Mouse (Mus musculus): ENCODE measurements around the gene Tmem108. TPM values are rescaled to one million over a fixed set of nuclear protein-coding genes. Genes with fewer than 3 reads are reported as not detected.

Gene Tmem108
- total RNA-seq, 2 experiments from 2014 or later = 17.6 to 21.9 TPM

DNA sequence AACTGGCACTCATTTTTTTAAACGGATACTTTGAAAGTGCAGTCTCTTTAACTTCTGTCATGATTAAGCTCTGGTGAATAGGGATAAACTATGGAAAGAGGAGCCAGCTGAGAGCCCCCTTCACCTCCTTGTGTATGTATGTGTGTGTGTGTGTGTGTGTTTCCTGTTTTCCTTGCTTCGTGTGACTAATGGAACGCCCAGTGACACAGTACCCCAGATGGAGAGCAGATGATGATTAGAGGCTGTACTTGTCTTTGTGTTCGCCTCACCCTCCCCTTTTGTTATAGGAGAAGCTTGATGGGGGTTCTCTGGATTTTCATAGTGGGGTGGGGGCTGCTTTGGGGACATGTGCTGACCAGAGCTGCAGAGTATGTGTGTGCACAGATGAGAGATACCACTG, 216.4 kb downstream of the Tmem108 start:
- DNase-seq = no peak

DNA sequence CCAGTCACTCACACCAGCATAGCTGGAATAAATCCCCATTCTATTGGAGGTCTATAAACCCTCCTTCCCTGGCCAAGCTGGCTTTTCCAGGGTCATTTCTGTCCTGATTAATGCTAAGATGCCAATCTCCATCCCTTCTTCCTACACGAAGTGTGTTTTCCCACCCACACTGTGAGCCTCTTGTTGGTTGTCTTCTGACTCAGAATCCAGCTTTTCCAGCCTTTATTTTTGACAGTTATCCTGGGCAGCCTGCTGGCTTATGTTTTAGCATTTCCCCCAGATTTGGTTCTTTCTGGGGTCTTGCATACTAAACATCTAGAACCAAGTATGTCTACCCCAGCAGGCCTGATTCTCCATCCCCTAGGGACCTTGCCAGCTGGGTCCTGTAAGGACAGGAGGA, 217.0 kb downstream of the Tmem108 start:
- DNase-seq = no peak

- no peak for DNase-seq
Observed at GRCm38 (mm10) chr9:103540518-103540917, 221.1 kb downstream of the Tmem108 start.

DNA sequence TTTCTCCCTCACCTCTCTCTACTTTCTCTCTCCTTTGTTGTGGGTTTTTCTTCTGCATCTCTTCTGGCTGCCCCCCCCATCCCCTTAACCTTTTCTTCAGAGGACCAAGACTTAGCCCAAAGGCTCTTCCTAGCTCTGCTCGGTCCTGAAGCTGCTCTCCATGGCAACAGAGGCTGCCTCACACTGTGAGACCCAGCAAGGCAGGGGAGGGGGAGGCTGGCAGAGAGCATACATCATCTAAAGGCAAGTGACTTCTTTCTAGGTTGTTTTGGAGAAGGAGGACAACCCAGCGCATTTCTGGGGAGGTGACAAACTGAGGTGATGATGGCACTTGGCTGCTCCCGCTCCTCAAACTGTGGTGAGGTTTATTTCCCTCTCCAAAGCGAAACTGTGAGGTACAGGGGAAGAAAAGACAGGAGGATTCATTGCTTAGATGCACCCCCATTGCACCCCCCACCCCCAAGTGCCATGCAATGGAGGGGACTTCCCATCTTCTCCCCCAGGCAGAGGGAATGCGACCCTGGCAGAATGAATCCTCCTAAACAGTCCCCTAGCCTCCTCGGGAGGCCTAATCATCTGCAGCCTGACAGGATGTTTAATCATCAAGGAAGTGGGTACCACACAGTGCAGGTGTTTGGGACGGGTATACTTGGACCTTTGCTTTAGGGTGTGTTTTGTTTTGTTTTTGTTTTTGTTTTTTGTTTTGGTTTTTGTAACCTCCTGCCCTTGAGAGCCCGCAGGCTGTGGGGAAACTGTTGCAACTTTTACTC, 223.4 kb downstream of the Tmem108 start:
- DNase-seq = no peak

DNA sequence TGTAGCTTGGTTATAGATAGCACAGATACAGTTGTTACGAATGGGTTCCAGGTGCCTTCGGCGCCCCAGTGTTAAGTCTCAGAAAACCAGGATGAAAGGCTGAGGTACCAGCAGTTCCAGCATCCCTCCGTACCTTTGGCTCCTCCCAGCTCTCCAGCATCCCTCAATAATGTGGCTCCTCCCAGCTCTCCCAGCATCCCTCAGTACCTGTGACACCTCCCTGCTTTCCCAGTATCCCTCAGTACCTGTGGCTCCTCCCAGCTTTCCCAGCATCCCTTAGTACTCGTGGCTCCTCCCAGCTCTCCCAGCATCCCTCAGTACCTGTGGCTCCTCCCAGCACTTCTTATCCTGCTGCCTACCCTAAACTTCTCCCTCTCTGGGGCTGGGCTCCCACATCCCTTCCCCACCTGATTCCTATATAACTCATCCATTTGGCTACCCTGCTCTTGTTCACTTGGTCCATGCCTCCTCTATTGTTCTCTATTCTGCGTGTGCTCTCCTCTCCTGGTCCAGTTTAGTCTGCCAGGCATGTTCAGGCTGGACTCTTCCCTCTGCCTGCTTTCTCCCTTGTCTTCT, 225.5 kb downstream of the Tmem108 start:
- no peak for DNase-seq

DNA sequence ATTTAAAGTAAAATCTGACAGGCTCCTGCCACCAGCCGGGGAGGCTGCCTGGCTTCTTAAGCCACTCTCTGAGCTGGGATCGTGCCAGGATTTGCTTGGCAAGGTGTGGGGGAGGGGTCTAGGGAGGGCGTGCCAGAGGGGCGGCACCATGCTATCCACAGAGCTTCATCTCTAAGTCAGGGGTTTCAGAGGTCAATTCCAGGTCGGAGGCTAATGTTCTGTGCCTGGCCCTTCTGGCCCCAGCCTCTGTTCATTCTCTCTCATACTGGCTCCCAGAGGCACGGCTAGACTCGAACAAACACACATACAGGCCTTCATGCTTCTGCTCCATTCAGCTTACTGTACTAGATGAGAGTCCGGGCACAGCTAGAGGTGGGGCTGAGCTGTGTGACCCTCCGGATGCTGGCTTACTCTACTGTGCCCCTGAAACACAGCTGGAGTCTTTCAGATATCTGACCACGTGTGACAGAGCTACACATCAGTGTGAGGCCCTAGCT, 236.5 kb downstream of the Tmem108 start:
- peak; percentile 22 for DNase-seq

GRCm38 (mm10) chr9:103524600-103524999, 237.0 kb downstream of the Tmem108 start:
- DNase-seq = no peak

DNA sequence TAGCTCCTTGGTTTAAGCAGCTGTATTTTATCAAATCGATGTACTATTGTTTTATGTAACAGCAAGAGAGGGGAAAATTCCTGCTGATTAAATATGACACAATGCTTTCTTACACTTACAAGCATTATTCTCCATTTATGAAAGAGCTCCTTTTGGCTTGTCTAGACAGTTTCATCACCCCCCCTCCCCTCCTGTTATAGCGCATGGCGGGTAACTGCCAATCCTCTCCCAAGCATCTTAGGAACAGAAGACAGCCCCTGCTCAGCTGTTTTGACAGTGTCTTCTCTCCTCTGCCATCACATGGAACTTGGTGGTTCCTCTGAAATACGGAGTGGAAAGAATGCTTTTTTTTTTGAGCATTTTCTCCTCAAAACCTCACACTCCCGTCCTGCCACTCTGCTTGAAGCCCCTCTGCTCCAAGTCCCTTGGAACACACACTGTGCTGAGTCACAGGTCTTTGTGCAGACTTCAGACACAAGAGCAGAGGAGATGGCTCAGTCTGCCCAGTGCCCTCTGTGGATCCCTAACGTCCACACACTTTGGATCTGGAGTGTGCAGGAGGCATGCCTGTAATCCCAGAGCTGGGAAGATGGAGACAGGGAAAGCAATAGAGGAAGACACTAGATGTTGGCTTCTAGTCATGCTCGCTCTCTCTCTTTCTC, 237.8 kb downstream of the Tmem108 start:
- DNase-seq = no peak

- no peak for DNase-seq
Observed at GRCm38 (mm10) chr9:103523008-103523407, 238.6 kb downstream of the Tmem108 start.

DNA sequence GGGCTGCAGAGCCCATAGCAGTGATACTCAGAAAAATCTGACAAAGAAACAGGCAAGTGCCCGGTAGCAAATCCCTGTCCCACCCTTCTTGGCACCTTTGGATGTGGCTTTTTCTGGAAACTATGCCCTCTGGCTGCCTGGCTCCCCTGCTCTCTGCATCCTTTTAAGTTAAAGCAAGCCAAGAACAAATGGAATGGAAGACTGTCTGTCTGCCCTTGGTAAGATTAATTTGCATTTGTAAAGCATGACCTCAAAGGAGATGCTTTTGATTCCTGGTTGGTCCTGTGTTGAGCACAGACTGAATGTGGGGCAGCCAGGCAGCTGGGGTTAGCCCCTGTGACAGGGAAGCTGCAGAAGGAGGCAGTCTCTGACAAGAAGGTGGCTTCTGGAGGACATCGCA, 247.8 kb downstream of the Tmem108 start:
- no peak for DNase-seq

- no peak for DNase-seq
Observed at GRCm38 (mm10) chr9:103512257-103512656, 249.4 kb downstream of the Tmem108 start.

DNA sequence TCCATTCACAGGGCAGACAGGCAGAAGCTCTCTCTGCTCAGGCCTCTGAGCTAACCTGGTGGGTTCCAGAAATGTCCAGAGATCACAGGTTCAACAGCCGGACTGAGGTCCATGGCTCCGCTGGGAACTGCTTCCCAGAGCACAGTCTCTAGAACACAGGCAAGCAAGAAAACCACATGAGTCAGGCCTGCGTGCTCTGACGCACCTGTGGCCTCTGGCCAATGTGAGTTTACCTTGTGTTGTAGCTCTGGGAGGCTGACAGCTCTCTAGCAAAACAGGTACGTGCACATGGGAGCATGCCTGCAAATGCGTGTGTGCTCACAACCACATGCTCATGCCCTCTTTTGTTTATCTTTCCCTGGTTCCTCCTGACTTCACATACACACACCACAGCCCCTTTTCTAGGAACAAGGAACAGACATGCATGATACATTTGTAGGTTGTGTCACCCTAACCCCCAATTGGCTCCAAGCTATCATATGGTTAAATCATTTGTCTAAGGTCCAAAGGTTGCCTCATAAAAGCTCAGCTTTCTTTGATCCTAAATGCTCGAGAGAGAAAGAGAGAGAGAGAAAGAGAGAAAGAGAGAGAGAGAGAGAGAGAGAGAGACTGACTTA, 254.6 kb downstream of the Tmem108 start:
- DNase-seq = no peak

DNA sequence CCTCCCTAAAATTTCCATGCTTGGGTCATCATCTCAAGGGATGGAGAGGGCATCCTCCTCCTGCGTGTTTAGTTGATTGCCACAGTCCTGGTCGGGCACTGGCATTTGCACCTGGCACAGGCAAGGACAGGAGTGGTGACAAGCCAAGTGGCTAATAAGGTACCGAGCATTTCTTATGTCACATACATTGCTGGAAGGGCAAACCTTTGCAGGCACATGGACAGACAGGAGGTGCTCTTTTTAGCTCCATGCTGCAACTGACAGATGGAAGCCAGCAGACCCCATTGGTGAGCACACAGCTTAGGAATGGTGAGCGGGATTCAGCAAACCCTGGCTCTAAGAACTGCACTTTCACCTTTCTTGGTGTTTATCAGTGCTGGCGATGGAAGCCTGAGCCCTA, 256.6 kb downstream of the Tmem108 start:
- DNase-seq = no peak

GRCm38 (mm10) chr9:103504646-103505045, 257.0 kb downstream of the Tmem108 start:
- DNase-seq = no peak

DNA sequence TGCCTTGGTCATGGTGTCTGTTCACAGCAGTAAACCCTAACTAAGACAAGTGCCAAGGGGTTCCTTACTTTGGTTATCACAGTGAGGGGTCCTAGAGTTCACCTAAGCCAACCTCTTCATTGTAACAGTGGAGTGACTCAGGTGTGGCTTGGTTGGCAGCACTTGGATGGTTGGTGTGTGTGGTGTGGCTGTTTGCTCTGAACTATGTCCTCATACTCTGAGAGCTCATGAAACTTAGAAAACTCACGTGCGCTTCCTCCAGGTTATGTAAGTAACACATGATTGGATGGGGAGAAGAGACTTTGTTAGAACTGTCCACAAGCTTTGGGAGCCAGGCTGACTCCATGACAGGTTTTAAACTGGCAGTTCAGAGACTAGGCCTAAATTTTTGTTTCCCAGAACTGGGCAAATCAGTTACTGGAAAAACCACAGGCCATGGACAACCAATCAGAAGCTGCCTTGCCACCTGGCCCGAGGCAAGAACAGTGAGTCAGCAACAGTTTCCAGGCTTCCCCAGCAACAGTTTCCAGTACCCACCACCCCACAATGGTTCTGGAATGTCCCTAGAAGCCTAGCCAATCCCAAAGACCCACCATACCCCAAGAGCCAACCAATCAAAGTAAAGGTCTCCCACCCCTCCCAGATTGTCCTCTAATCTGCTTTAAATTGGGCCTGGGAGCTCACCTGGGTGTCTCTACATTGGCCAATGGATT, 257.9 kb downstream of the Tmem108 start:
- DNase-seq = no peak

- no peak for DNase-seq
Observed at GRCm38 (mm10) chr9:103502655-103503054, 259.0 kb downstream of the Tmem108 start.

GRCm38 (mm10) chr9:103501861-103502364, 259.7 kb downstream of the Tmem108 start:
- no peak for DNase-seq

DNA sequence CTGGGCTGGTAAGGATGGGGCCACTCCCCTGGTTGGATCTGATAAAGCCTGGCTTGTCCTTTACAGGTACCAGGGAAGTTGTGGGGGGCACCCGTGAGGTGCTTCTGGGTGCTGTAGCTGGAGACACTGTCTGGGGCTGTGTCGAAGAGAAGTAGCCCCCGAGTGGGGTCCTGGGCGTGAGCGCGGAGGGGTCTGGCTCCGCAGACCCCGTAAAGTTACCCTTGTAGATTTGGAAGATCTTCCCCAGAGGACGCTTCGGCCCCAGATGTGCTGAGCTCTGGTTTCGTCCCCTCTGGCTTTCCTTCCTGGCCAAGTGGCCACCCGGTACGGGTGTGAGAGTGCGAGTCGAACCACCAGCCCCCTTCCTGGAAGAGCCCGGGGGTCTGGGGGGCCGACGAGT, 262.3 kb downstream of the Tmem108 start:
- DNase-seq = no peak

GRCm38 (mm10) chr9:103498699-103499098, 262.9 kb downstream of the Tmem108 start:
- DNase-seq = no peak

DNA sequence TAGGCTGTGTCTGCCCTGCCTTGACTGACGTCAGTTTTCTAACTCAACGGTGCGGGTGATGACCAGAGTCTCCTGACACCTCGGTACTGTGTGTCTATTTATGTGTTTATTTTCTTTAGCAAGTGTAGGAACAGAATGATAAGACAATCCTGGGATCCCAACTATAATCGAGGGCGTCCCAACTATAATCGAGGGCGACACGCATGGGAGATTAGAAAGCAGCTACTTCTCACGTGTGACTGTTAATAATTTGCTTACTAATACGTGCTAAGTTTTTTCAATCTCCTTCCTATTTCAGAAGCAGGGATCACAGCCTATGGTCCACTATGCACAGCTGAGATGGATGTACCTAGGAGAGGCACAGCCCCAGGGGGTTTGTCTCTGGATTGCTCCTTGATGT, 266.2 kb downstream of the Tmem108 start:
- no peak for DNase-seq

DNA sequence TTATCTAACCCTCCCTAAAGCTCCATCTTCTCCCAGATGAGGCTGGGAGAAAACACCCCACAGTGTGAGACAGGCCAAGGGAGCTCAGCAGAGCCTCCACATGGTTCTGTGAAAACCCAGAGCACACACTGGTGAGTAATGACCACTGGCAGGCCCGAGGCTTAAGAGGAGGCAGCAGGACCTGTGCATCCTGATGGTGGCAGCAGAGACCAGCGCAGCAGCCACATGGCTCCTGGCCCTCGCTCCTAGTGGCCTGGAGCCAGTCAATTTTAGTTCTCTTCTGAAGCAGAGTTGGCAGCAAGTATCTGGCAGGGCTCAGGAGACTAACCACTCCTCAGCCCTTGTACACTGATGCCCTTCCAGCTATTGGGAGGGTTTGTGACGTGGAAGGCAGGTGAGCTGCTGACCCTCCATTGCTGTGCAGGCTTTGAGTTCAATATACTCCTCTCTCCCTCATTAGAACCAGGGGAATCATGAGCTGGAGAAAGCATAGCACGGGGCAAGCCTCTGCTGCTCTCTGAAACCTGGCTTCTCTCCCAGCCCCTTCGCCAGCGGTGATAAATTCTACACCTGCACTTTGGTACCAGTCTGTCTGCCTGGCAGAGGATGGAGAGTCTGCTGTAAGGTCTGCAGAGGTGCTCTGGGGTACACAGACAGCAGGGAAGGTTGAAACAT, 267.2 kb downstream of the Tmem108 start:
- DNase-seq = peak; percentile 89

GRCm38 (mm10) chr9:103491985-103492384, 269.7 kb downstream of the Tmem108 start:
- no peak for DNase-seq

All from heart, postnatal 4 days (tissue).